Mouse (Mus musculus) hindbrain, embryonic 14.5 days (tissue): ENCODE measurements around the gene Stag1. TPM values are rescaled to one million over a fixed set of nuclear protein-coding genes. Genes with fewer than 3 reads are reported as not detected.
A peak's percentile ranks its signal among the peaks of the same experiment; 100 is the strongest.

Source experiments
- ATAC-seq: fragments of 200-750 bp; cut with Nextera tagmentation; 2 replicates; pipeline ENCODE4 v1.8.0; 2017; ENCODE audit warnings: moderate number of reproducible peaks, mild to moderate bottlenecking, moderate TSS enrichment, moderate library complexity; ENCODE audit not compliant: low FRiP score
- DNase-seq: peaks from one replicate; pipeline ENCODE4 v3.0.0-alpha.2; 2015; ENCODE audit warnings: low spot score
- H3K27ac ChIP-seq: fragments of 300-500 bp; sonication (generic); 2 replicates; pipeline ENCODE4 v1.5.1; 2014; ENCODE audit warnings: mild to moderate bottlenecking, moderate library complexity
- H3K27me3 ChIP-seq: fragments of 300-500 bp; sonication (generic); 2 replicates; pipeline ENCODE4 v1.6.1; 2014; ENCODE audit warnings: mild to moderate bottlenecking, low read length, mixed read lengths; ENCODE audit not compliant: control insufficient read depth, insufficient read depth
- H3K36me3 ChIP-seq: fragments of 300-500 bp; sonication (generic); replicated peaks from 2 replicates; pipeline ENCODE4 v1.6.1; 2014; ENCODE audit not compliant: control insufficient read depth, insufficient read depth
- H3K4me1 ChIP-seq: fragments of 300-500 bp; sonication (generic); replicated peaks from 2 replicates; pipeline ENCODE4 v1.6.1; 2014; ENCODE audit warnings: antibody characterized with exemption, low read length, mixed read lengths; ENCODE audit not compliant: control insufficient read depth, insufficient read depth
- H3K4me2 ChIP-seq: fragments of 300-500 bp; sonication (generic); replicated peaks from 2 replicates; pipeline ENCODE4 v1.6.1; 2014; ENCODE audit warnings: mild to moderate bottlenecking, moderate library complexity
- H3K4me3 ChIP-seq: fragments of 300-500 bp; sonication (generic); replicated peaks from 2 replicates; pipeline ENCODE4 v1.5.1; 2014; ENCODE audit warnings: mild to moderate bottlenecking, low read length
- H3K9ac ChIP-seq: fragments of 300-500 bp; sonication (generic); 2 replicates; pipeline ENCODE4 v1.6.1; 2014
- H3K9me3 ChIP-seq: fragments of 300-500 bp; sonication (generic); 2 replicates; pipeline ENCODE4 v1.6.1; 2016; ENCODE audit warnings: low read length; ENCODE audit not compliant: control insufficient read depth
- whole genome bisulfite sequencing: fragments of 180-500 bp; shearing (Covaris S2); extraction: QIAGEN DNeasy Blood & Tissue Kit; methylation state at CpG from one replicate; pipeline ENCODE4 v1.1.7; 2014; 5-methylcytosine and 5-hydroxymethylcytosine counted together
- polyA plus RNA-seq: library from polyadenylated mRNA; unstranded; fragments of >200 nt; fragmentation: Nextera tagmentation; extraction: Ambion mirVana; gene quantifications from 2 replicates; pipeline ENCODE4 v1.2.1, GENCODE M21; 2014

The Stag1 gene
- polyA plus RNA-seq, 1 experiment from 2014 or later: 39.5 TPM

DNA sequence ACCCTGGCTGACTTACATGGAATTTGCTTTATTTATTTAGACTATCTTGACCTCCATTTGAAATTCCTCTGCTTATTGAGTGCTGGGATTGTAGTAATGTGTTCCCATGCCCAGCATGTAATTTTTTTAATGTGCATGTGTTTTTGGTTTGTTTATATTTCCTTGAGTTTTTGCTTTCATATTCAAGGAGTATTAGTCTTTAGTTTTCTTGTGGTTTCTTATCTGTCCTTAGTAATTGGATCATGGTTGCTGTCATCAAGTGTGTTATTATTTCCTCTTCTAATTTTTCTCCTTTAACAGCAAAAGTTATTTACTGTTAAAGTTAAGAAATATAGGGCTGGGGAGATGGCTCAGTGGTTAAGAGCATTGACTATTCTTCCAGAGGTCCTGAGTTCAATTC is 63.0 kb downstream of the Stag1 start:
- Histone ChIP-seq H3K9me3 (no peaks in the 10 kb centered on the region; the same call in 1 of the 2 replicates), H3K4me2 (no peak overlapping the region), H3K27me3 (no peaks in the 10 kb centered on the region), H3K36me3 (no peaks in the 10 kb centered on the region), H3K4me1 (no peaks in the 10 kb centered on the region), H3K4me3 (no peak overlapping the region), H3K27ac (no peak overlapping the region), H3K9ac (no peak overlapping the region)
- DNase-seq (no peak), ATAC-seq (no peak)

DNA sequence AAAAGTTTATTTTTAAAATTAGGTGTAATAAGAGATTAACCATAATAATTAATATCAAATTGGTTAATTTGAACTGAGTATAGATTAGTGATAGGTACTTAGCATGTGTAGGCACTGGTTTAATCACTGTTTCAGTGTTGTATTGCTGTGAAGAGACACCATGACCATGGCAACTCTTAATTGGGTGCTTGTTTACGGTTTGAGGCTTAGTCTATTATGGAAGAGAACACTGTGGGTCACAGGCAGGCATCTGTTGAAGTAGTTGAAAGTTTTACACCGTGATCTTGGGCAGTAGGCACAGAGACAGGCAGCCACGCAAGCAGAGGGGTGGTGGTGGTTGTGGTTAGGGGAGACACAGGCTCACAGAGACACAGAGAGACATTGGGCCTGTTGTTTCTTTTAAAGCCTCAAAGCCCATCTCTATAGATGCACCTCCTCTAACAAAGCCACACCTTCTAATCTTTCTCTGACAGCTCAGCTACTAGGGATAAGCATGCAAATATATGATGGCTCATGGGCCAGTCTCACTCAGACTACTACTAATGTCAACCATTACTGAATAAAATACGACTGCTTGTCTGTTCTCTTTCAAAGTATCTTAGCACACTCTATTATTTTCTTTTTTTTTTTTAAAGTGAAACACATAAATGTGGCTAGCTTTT is 66.0 kb downstream of the Stag1 start:
- no peaks in the 10 kb centered on the region for H3K4me1 ChIP-seq
- no peaks in the 10 kb centered on the region for H3K36me3 ChIP-seq
- no peak overlapping the region for H3K27ac ChIP-seq
- H3K27me3 ChIP-seq: no peaks in the 10 kb centered on the region
- ATAC-seq: no peak
- no peaks in the 10 kb centered on the region; the same call in 1 of the 2 replicates for H3K9me3 ChIP-seq
- no peak overlapping the region for H3K9ac ChIP-seq
- WGBS: 84% methylated on average over 4 of the region's 4 CpGs
- H3K4me3 ChIP-seq: no peak overlapping the region
- H3K4me2 ChIP-seq: no peak overlapping the region
- no peak for DNase-seq

DNA sequence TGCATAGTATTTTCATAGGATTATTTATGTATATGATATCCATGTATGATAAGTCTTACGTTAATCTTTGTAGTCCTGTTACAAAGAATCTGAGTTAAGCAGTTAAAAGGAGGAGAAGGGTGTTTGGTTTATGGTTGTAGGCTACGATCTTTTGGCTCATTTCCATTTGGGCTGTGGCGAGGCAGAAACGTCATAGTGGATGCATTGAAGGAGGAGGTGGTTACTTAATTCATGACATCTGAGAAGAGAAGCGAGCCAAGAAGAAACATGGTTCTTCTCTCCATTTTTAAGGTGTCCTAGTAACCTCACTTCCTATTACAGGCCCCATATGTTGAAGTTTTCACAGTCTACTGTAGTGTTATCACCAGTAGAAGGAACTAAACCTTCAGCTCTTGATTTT is 72.6 kb downstream of the Stag1 start:
- ATAC-seq: no peak
- no peaks in the 10 kb centered on the region for H3K9me3 ChIP-seq

DNA sequence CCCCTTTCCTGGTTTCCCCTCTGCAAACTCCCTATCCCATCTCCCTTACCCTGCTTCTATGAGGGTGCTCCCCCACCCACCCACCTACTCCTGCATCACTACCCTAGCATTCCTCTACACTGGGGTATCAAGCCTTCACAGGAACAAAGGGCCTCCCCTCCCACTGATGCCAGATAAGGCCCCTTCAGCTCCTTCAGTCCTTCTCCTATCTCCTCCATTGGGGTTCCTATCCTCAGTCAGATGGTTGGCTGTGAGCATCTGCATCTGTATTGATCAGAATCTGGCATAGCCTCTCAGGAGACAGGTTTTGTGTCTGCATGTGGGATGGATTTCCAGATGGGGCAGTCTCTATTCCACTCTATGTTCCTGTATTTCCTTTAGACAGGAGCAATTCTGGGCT is 81.4 kb downstream of the Stag1 start:
- Histone ChIP-seq H3K36me3 (no peaks in the 10 kb centered on the region), H3K4me2 (no peak overlapping the region), H3K27ac (no peak overlapping the region), H3K9me3 (no peaks in the 10 kb centered on the region), H3K9ac (no peak overlapping the region), H3K4me3 (no peak overlapping the region), H3K4me1 (no peaks in the 10 kb centered on the region), H3K27me3 (no peaks in the 10 kb centered on the region)
- DNase-seq: no peak
- no peak for ATAC-seq

More for the DNA sequence above, 72.6 kb downstream of the Stag1 start:
- Histone ChIP-seq H3K27ac (no peak overlapping the region), H3K9ac (no peak overlapping the region), H3K4me2 (no peak overlapping the region), H3K36me3 (no peaks in the 10 kb centered on the region), H3K4me3 (no peak overlapping the region), H3K4me1 (no peaks in the 10 kb centered on the region), H3K27me3 (no peaks in the 10 kb centered on the region)
- DNase-seq: no peak
- 83% methylated on average over 5 of the region's 5 CpGs for WGBS

DNA sequence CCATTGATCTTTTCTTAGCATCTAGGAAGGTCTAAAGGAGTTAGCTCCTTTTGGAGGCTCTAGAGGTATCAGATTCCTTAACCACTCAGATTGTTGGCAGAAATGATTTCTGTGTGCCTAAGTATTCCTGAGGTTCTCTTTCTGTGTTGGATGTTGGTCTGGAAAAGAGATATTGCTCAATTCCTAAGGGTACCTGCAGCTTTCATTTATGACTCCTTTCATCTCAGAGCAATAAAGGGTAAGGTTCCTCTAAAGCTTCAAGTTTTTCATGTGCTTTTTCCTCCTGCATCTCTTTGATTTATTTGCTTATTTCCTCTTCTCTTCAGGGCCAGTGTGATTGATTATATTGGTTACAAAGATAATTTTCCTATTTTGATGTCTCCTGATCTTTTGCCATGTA is 84.7 kb downstream of the Stag1 start:
- H3K27ac ChIP-seq: no peak overlapping the region
- no peak overlapping the region for H3K4me3 ChIP-seq
- ATAC-seq: no peak
- H3K4me2 ChIP-seq: no peak overlapping the region
- no peaks in the 10 kb centered on the region for H3K9me3 ChIP-seq
- peaks cover 13% of the 10 kb centered on the region for H3K4me1 ChIP-seq
- no peak for DNase-seq
- no peaks in the 10 kb centered on the region for H3K27me3 ChIP-seq
- H3K9ac ChIP-seq: no peak overlapping the region
- no peaks in the 10 kb centered on the region for H3K36me3 ChIP-seq

DNA sequence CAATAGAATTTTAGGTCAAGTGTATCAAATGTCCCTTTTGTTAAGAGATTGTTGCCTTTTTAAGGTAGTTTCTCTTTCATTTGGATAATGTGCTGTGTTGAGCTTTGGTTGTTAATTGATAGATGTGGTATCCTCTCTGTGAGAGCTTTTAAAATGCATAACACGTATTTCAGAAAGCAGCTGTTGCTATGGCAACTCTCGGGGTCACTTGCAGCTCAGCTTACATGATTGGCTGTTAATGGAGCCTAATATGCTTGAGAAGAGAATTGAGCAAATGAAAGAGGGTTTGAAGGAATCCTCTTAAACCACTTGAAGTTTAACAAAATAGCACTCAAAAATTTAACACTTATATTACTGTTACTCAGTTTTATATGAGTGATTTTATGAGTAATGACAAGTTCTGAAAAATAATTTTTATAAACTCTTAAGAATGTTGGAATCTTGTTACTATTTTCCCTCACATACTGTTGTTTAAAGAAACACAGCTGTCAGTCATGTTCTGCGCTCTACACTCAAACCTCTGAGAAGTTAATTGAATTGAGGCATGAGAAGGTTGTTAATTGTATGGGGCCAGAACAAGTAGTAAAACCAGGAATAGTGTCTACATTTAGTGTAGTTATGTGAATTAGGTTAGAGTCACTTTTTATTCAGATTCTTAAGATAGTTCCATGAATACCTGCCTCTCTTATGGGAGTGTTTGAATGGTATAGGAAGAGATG is 88.3 kb downstream of the Stag1 start:
- ATAC-seq (peak; percentile 92), DNase-seq (peak; percentile 88)
- H3K4me3 ChIP-seq: no peak overlapping the region
- H3K9ac ChIP-seq: no peak overlapping the region
- 12% methylated on average over 3 of the region's 3 CpGs for whole genome bisulfite sequencing
- H3K27ac ChIP-seq: peak overlapping the region; percentile 77
- H3K4me1 ChIP-seq: peaks cover 13% of the 10 kb centered on the region
- H3K27me3 ChIP-seq: no peaks in the 10 kb centered on the region
- H3K4me2 ChIP-seq: peak overlapping the region; percentile 35
- H3K9me3 ChIP-seq: no peaks in the 10 kb centered on the region
- no peaks in the 10 kb centered on the region for H3K36me3 ChIP-seq

DNA sequence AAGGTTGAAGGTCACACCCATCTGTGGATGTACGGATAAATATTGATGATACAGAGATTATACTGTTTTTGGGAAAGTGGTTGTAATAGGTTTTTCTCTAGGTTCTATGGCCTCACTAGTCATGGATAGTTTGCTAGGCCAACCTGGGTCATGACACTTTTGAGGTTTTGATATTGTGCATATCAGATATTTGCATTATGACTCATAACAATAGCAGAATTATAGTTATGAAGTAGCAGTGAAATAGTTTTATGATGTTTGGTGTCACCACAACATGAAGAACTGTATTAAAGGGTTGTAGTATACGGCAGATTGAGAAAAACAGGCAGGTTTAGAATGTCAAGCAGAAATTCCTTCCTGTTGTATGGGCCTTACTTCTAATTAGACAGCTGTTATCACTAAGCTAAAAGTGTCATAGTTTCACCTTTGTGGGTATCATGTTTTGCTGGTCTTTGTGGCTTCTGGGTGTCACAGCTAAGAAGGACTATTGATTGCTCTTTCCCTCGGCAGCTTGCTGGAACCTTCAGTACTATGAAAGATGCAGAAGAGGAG is 92.2 kb downstream of the Stag1 start:
- Histone ChIP-seq H3K27ac (no peak overlapping the region), H3K4me1 (peaks cover 13% of the 10 kb centered on the region), H3K27me3 (no peaks in the 10 kb centered on the region), H3K36me3 (no peaks in the 10 kb centered on the region), H3K9me3 (no peaks in the 10 kb centered on the region), H3K4me3 (no peak overlapping the region), H3K4me2 (no peak overlapping the region), H3K9ac (no peak overlapping the region)
- WGBS: 95% methylated on average over 3 of the region's 3 CpGs
- DNase-seq: no peak
- no peak for ATAC-seq

DNA sequence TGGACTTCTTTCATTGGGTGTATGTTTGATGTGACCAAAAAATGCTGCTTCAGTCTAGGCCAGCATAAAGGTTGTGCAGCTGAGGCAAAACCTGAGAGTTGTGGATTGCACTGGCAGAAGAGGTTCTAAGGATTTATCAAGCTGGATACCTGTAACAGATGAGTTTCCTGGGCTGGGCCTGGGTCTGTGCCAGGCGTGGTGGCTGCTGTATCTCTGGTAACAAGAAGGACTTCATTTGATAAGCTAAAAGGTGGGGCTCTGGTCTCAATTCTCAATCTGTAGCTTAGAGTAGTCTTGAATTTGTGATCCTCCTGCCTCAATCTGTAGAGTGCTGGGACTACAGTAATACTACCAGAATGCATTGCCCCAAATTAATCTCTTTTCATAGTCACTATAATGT is 94.6 kb downstream of the Stag1 start:
- WGBS: 86% methylated on average over 1 of the region's 1 CpGs

DNA sequence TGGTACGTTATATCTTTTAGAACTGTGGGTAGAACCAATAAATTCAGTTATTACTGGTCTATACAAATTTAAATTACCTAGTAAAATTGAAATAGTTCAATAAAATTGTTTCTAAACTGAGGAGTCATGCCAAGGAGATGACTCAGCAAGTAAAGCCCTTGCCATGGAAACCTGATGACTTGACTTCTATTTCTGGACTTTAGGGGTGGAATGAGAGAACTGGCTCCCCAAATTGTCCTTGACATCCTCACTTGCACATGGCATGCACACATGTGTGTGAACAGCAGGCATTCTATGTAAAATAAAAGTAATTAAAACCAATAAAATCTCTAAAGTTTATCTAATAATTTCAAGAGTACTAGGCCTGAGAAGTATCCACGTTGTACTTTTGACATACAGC is 98.9 kb downstream of the Stag1 start:
- Histone ChIP-seq H3K4me2 (no peak overlapping the region), H3K27me3 (no peaks in the 10 kb centered on the region), H3K36me3 (no peaks in the 10 kb centered on the region), H3K9ac (no peak overlapping the region), H3K4me1 (no peaks in the 10 kb centered on the region), H3K9me3 (no peaks in the 10 kb centered on the region), H3K4me3 (no peak overlapping the region), H3K27ac (no peak overlapping the region)
- no peak for ATAC-seq
- no peak for DNase-seq
- WGBS: 92% methylated on average over 2 of the region's 2 CpGs

More for the DNA sequence above, 94.6 kb downstream of the Stag1 start:
- no peak for DNase-seq
- Histone ChIP-seq H3K4me2 (no peak overlapping the region), H3K27ac (no peak overlapping the region), H3K9me3 (no peaks in the 10 kb centered on the region), H3K4me1 (no peaks in the 10 kb centered on the region), H3K36me3 (no peaks in the 10 kb centered on the region), H3K4me3 (no peak overlapping the region), H3K9ac (no peak overlapping the region), H3K27me3 (no peaks in the 10 kb centered on the region)
- no peak for ATAC-seq
